Mouse (Mus musculus) ES-E14 (cell line): ENCODE results near the gene Pacrg.

Experiments used
- CHD2 ChIP-seq: IDR thresholded peaks from 2 replicates; pipeline ENCODE4 v1.6.1; 2014; ENCODE audit warnings: mild to moderate bottlenecking, low read depth, low read length, inconsistent platforms
- ZC3H11A ChIP-seq: IDR thresholded peaks from 2 replicates; pipeline ENCODE4 v1.6.1; 2012; ENCODE audit warnings: low read depth, mild to moderate bottlenecking, inconsistent platforms, low read length, borderline replicate concordance

DNA sequence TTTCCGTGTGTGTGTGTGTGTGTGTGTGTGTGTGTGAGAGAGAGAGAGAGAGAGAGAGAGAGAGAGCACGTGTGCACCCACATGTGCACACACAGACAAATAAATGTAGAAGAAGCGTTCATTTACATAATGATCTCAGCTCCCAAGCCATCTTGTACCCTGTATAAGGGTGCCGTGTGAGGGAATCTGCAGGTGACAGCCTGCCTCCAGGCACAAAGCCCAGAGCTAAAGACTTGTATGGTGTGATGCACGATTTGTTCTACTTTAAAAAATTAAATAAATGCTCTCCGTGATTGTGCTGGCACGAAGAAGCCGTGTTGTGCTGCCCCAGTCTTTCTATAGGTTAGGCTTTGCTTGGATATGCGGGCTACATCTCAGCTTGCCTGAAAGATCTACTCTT lies 426.2 kb downstream of the Pacrg start:
- TF ChIP-seq CHD2 (no peak), ZC3H11A (no peak)
